Mouse (Mus musculus): ENCODE measurements around the gene Tprn. TPM values are rescaled to one million over a fixed set of nuclear protein-coding genes. Genes with fewer than 3 reads are reported as not detected.

Gene Tprn
- total and polyA plus RNA-seq, 3 experiments, result 7.0 to 19.3 (median 13.1) TPM

- TF ChIP-seq IRF4 (IDR thresholded peaks at IDR 0.05; ENCODE audit: low read depth, low read length), result no peak
- no peak overlapping the region for H3K4me3 ChIP-seq (replicated peaks in 1 of 3; ENCODE audit: low read depth in 2 of 3, low read length in 2 of 3, poor library complexity in 1 of 3)
- DNase-seq (ENCODE audit: extremely low read depth), result no peak
- H3K9ac ChIP-seq (ENCODE audit: insufficient read depth, low read depth), result no peak overlapping the region
- dilution Hi-C loops (cut with MboI; ENCODE audit: extremely low pct_ligation_motif_present, extremely low pct_unique_long_range_greater_than_20kb, low sequenced_read_pairs) (no loop called here), in situ Hi-C loops (cut with MboI; ENCODE audit: low pct_ligation_motif_present, low pct_unique_long_range_greater_than_20kb, low sequenced_read_pairs) (no loop called here)
- no peak overlapping the region for H3K4me2 ChIP-seq (ENCODE audit: insufficient read depth, low read depth, poor library complexity, severe bottlenecking)
- H3K79me2 ChIP-seq (replicated peaks; ENCODE audit: control insufficient read depth, extremely low read depth, insufficient read depth, poor library complexity, severe bottlenecking), result no peaks in the 10 kb centered on the region
- H3K36me3 ChIP-seq (replicated peaks in 1 of 2; ENCODE audit: control insufficient read depth in 1 of 2, insufficient read depth in 1 of 2, low read length in 1 of 2), result no peaks in the 10 kb centered on the region
- no peak overlapping the region for H3K27ac ChIP-seq (ENCODE audit: insufficient read depth, low read depth)
- peaks cover 70% of the 10 kb centered on the region for H3K27me3 ChIP-seq (replicated peaks)
- no peaks in the 10 kb centered on the region for H3K9me3 ChIP-seq (replicated peaks; ENCODE audit: low read length)
- peaks cover 6 to 21% of the 10 kb centered on the region in 2 experiments for H3K4me1 ChIP-seq (ENCODE audit: control insufficient read depth in 1 of 2, insufficient read depth in 2 of 2)
Measured at GRCm38 (mm10) chr2:25231038-25231437, 31.4 kb upstream of the Tprn start.

DNA sequence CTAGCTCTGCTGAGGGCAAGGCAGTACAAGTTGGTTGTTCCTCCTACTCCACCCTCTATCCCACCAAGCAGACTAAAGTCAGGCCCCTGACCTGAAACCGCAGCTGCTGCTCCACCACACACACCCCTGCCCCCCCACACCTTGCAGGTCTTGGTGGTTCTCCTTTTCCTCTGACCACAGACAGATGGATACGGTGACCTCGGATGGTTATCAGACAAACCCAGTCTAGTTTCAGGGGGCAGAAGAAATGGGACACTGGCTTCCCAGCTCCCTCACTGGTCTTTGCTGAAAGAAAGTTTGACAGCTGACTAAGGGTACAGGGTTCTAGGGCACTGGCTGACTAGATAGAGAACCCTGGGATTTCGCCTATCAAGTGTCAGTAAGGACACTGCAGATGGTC is 29.0 kb upstream of the Tprn start:
- Histone ChIP-seq H3K4me3 (replicated peaks in 1 of 3; ENCODE audit: low read depth in 2 of 3, low read length in 2 of 3, poor library complexity in 1 of 3) (no peak overlapping the region), H3K27ac (ENCODE audit: insufficient read depth, low read depth) (no peak overlapping the region), H3K27me3 (replicated peaks) (peaks cover 93% of the 10 kb centered on the region), H3K9me3 (replicated peaks; ENCODE audit: low read length) (no peaks in the 10 kb centered on the region), H3K36me3 (replicated peaks in 1 of 2; ENCODE audit: control insufficient read depth in 1 of 2, insufficient read depth in 1 of 2, low read length in 1 of 2) (no peaks in the 10 kb centered on the region), H3K4me2 (ENCODE audit: insufficient read depth, low read depth, poor library complexity, severe bottlenecking) (no peak overlapping the region), H3K9ac (ENCODE audit: insufficient read depth, low read depth) (no peak overlapping the region), H3K79me2 (replicated peaks; ENCODE audit: control insufficient read depth, extremely low read depth, insufficient read depth, poor library complexity, severe bottlenecking) (no peaks in the 10 kb centered on the region), H3K4me1 (ENCODE audit: control insufficient read depth in 1 of 2, insufficient read depth in 2 of 2) (peaks cover 4 to 10% of the 10 kb centered on the region in 2 experiments)
- TF ChIP-seq ETS1 (conservative IDR thresholded peaks at IDR 0.05; ENCODE audit: low read depth, low read length) (no peak), MAX (IDR thresholded peaks at IDR 0.05; ENCODE audit: low read length) (no peak), KAT2A (IDR thresholded peaks at IDR 0.05; ENCODE audit: insufficient replicate concordance, low read length) (no peak), CHD2 (IDR thresholded peaks at IDR 0.05; ENCODE audit: low read length) (no peak), POLR2A (IDR thresholded peaks at IDR 0.05; ENCODE audit: low read depth, low read length) (no peak), PAX5 (IDR thresholded peaks at IDR 0.05; ENCODE audit: low read length) (no peak), CHD1 (IDR thresholded peaks at IDR 0.05; ENCODE audit: low read depth, low read length) (no peak), POLR2AphosphoS2 (IDR thresholded peaks at IDR 0.05; ENCODE audit: low read depth, low read length) (no peak), MYC (IDR thresholded peaks at IDR 0.05; ENCODE audit: low read depth, low read length) (no peak), UBTF (IDR thresholded peaks at IDR 0.05; ENCODE audit: low read depth, low read length) (no peak), HCFC1 (IDR thresholded peaks at IDR 0.05; ENCODE audit: low read depth, low read length) (no peak)
- dilution Hi-C loops (cut with MboI; ENCODE audit: extremely low pct_ligation_motif_present, extremely low pct_unique_long_range_greater_than_20kb, low sequenced_read_pairs) (no loop called here), in situ Hi-C loops (cut with MboI; ENCODE audit: low pct_ligation_motif_present, low pct_unique_long_range_greater_than_20kb, low sequenced_read_pairs) (no loop called here)
- DNase-seq (ENCODE audit: extremely low read depth), result no peak

GRCm38 (mm10) chr2:25234050-25234449 is 28.4 kb upstream of the Tprn start, which contains the start of gene Slc34a3:
Slc34a3 (minus strand) TSS chr2:25234364.
- Histone ChIP-seq H3K79me2 (replicated peaks; ENCODE audit: control insufficient read depth, extremely low read depth, insufficient read depth, poor library complexity, severe bottlenecking) (no peaks in the 10 kb centered on the region), H3K9me3 (replicated peaks; ENCODE audit: low read length) (no peaks in the 10 kb centered on the region), H3K27ac (ENCODE audit: insufficient read depth, low read depth) (no peak within 1 kb of the TSS), H3K4me2 (ENCODE audit: insufficient read depth, low read depth, poor library complexity, severe bottlenecking) (no peak within 1 kb of the TSS), H3K9ac (ENCODE audit: insufficient read depth, low read depth) (no peak within 1 kb of the TSS), H3K4me1 (ENCODE audit: control insufficient read depth in 1 of 2, insufficient read depth in 2 of 2) (peaks cover 4 to 6% of the 10 kb centered on the region in 2 experiments), H3K27me3 (replicated peaks) (peaks cover 96% of the 10 kb centered on the region), H3K4me3 (replicated peaks in 1 of 3; ENCODE audit: low read depth in 2 of 3, low read length in 2 of 3, poor library complexity in 1 of 3) (no peak within 1 kb of the TSS), H3K36me3 (replicated peaks in 1 of 2; ENCODE audit: control insufficient read depth in 1 of 2, insufficient read depth in 1 of 2, low read length in 1 of 2) (no peaks in the 10 kb centered on the region)
- DNase-seq (ENCODE audit: extremely low read depth), result no peak
- dilution Hi-C loops (cut with MboI; ENCODE audit: extremely low pct_ligation_motif_present, extremely low pct_unique_long_range_greater_than_20kb, low sequenced_read_pairs), result no loop called here
- in situ Hi-C loops (cut with MboI; ENCODE audit: low pct_ligation_motif_present, low pct_unique_long_range_greater_than_20kb, low sequenced_read_pairs), result no loop called here
- TF ChIP-seq UBTF (IDR thresholded peaks at IDR 0.05; ENCODE audit: low read depth, low read length), result no peak
- no peak for TF ChIP-seq USF1 (IDR thresholded peaks at IDR 0.05; ENCODE audit: low read depth, low read length)
- no peak for TF ChIP-seq MEF2A (IDR thresholded peaks at IDR 0.05; ENCODE audit: borderline replicate concordance, low read depth, low read length)
- TF ChIP-seq ZMIZ1 (IDR thresholded peaks at IDR 0.05; ENCODE audit: low read depth, low read length), result no peak
- no peak for TF ChIP-seq MAX (IDR thresholded peaks at IDR 0.05; ENCODE audit: low read length)
- no peak for TF ChIP-seq MYC (IDR thresholded peaks at IDR 0.05; ENCODE audit: low read depth, low read length)
- no peak for TF ChIP-seq RCOR1 (conservative IDR thresholded peaks at IDR 0.05; ENCODE audit: low read depth, low read length)
- no peak for TF ChIP-seq ZKSCAN1 (IDR thresholded peaks at IDR 0.05; ENCODE audit: borderline replicate concordance, low read depth, low read length)
- no peak for TF ChIP-seq SMC3 (IDR thresholded peaks at IDR 0.05; ENCODE audit: low read depth, low read length)
- TF ChIP-seq KAT2A (IDR thresholded peaks at IDR 0.05; ENCODE audit: insufficient replicate concordance, low read length), result no peak
- no peak for TF ChIP-seq NRF1 (IDR thresholded peaks at IDR 0.05; ENCODE audit: low read depth, low read length)
